Mouse (Mus musculus) testis, adult 2 months (tissue): ENCODE results near the gene Olfr214.

Experiments
- CTCF ChIP-seq: fragments of 200-500 bp; IDR thresholded peaks from 2 replicates; pipeline ENCODE4 v1.5.1; 2012; ENCODE audit warnings: low read depth, mild to moderate bottlenecking, inconsistent platforms, low read length, moderate library complexity; ENCODE audit not compliant: control insufficient read depth, insufficient read depth, insufficient replicate concordance
- POLR2A ChIP-seq: fragments of 200-500 bp; IDR thresholded peaks from 2 replicates; pipeline ENCODE4 v1.6.1; 2012; ENCODE audit warnings: low read depth, mild to moderate bottlenecking, inconsistent platforms, low read length, moderate library complexity; ENCODE audit not compliant: control insufficient read depth

- no peak for TF ChIP-seq CTCF
- no peak for TF ChIP-seq POLR2A
Measured at GRCm38 (mm10) chr6:116553935-116554334, at the start of gene Olfr214.
